Mouse (Mus musculus) liver, postnatal 0 days (tissue): ENCODE measurements around the gene Plekha7.

Experiments used
- CTCF ChIP-seq: sonication (generic); IDR thresholded peaks from 2 replicates; pipeline ENCODE4 v1.5.1; 2016; ENCODE audit warnings: antibody characterized with exemption, low read depth
- EP300 ChIP-seq: IDR thresholded peaks from 2 replicates; pipeline ENCODE4 v1.6.1; 2016; ENCODE audit warnings: antibody characterized with exemption, low read depth, mild to moderate bottlenecking

- no peak for TF ChIP-seq CTCF
- TF ChIP-seq EP300, result no peak
Measured at GRCm38 (mm10) chr7:116206806-116207571, 101.2 kb downstream of the Plekha7 start.
